Mouse (Mus musculus) adrenal gland, adult 10 weeks (tissue): Measurements from ENCODE around the gene Sept6. TPM values are rescaled to one million over a fixed set of nuclear protein-coding genes. Genes with fewer than 3 reads are reported as not detected.

Experiments used
- polyA plus RNA-seq: library from polyadenylated mRNA; stranded (reverse); fragments of 350-450 nt; fragmentation: Illumina TruSeq; extraction: RNeasy Lipid Tissue Mini Kit (QIAGEN cat#74804); gene quantifications from one replicate; pipeline ENCODE4 v1.2.3, GENCODE M21; 2014; ENCODE audit warnings: low read depth, low replicate concordance

Sept6 gene
- polyA plus RNA-seq: 24.4 TPM

GRCm38 (mm10) chrX:36991694-36992093 is at the start of gene Sept6:
Gene Sept6, minus strand, starts transcription at chrX:36991794.

GRCm38 (mm10) chrX:36902321-36903114 is 89.1 kb downstream of the Sept6 start, which contains the start of gene Nkrf:
Gene Nkrf, minus strand, starts transcription at chrX:36902899.

GRCm38 (mm10) chrX:36873765-36874164 is 117.8 kb downstream of the Sept6 start, which contains the start of the genes Ube2a and C330007P06Rik:
Gene Ube2a, plus strand, starts transcription at chrX:36873900.
Gene C330007P06Rik, minus strand, starts transcription at chrX:36874111.

Other genes starting within 250 kb of the Sept6 start
- 2.0 TPM for gene Slc25a43, start 248.1 kb downstream of the Sept6 start, polyA plus RNA-seq
- gene Slc25a5, start 196.1 kb downstream of the Sept6 start, polyA plus RNA-seq: 448 TPM
- 163 TPM for gene Ube2a, start 117.9 kb downstream of the Sept6 start, polyA plus RNA-seq
- 179 TPM for gene C330007P06Rik, start 117.7 kb downstream of the Sept6 start, polyA plus RNA-seq
- 27.5 TPM for gene Nkrf, start 88.9 kb downstream of the Sept6 start, polyA plus RNA-seq
- not detected for gene Sowahd, start 57.1 kb upstream of the Sept6 start, polyA plus RNA-seq
- 763 TPM for gene Rpl39, start 93.6 kb upstream of the Sept6 start, polyA plus RNA-seq
- 76.1 TPM for gene Upf3b, start 118.5 kb upstream of the Sept6 start, polyA plus RNA-seq
- 115 TPM for gene Nkap, start 135.0 kb upstream of the Sept6 start, polyA plus RNA-seq
- gene Akap14, start 177.0 kb upstream of the Sept6 start, polyA plus RNA-seq: not detected
- 249 TPM for gene Ndufa1, start 199.4 kb upstream of the Sept6 start, polyA plus RNA-seq
- gene Rnf113a1, start 199.5 kb upstream of the Sept6 start, polyA plus RNA-seq: 0.52 TPM
- gene Gm9, start 219.2 kb upstream of the Sept6 start, polyA plus RNA-seq: not detected
- not detected for gene Rhox1, start 230.5 kb upstream of the Sept6 start, polyA plus RNA-seq